Mouse (Mus musculus): ENCODE measurements around the gene Rgl2. TPM values are rescaled to one million over a fixed set of nuclear protein-coding genes. Genes with fewer than 3 reads are reported as not detected.
A peak's percentile ranks its signal among the peaks of the same experiment; 100 is the strongest.

Gene Rgl2
- polyA plus RNA-seq, 1 experiment from 2014 or later = 69.9 TPM

- WGBS = 2% methylated on average over 33 of the region's 33 CpGs
- H3K4me3 ChIP-seq = peak overlapping the region; percentile 91
- H3K27ac ChIP-seq (replicated peaks) = peak overlapping the region; percentile 86
- peaks cover 44% of the 10 kb centered on the region for H3K36me3 ChIP-seq
- no peaks in the 10 kb centered on the region for H3K9me3 ChIP-seq
- peaks cover 58% of the 10 kb centered on the region for H3K4me1 ChIP-seq
- H3K9ac ChIP-seq (replicated peaks) = peak overlapping the region; percentile 99
- peak overlapping the region; percentile 96 for H3K4me2 ChIP-seq (replicated peaks)
- ATAC-seq (ENCODE audit: low FRiP score, low read depth) = no peak; the same call in 1 of the 2 replicates
- no peaks in the 10 kb centered on the region for H3K27me3 ChIP-seq
Observed at GRCm38 (mm10) chr17:33954646-33955554, 25.6 kb downstream of the Rgl2 start.

- H3K4me3 ChIP-seq = peak within 1 kb of the TSS; percentile 91
- H3K36me3 ChIP-seq = peaks cover 50% of the 10 kb centered on the region
- H3K4me2 ChIP-seq (replicated peaks) = peak within 1 kb of the TSS; percentile 96
- H3K9ac ChIP-seq (replicated peaks) = peak within 1 kb of the TSS; percentile 99
- no peaks in the 10 kb centered on the region for H3K9me3 ChIP-seq
- H3K27ac ChIP-seq (replicated peaks) = peak within 1 kb of the TSS; percentile 90
- WGBS = under 1% methylated on average over 50 of the region's 50 CpGs
- no peaks in the 10 kb centered on the region for H3K27me3 ChIP-seq
- H3K4me1 ChIP-seq = peaks cover 50% of the 10 kb centered on the region
- peak; percentile 81 for ATAC-seq (ENCODE audit: low FRiP score, low read depth)
Observed at GRCm38 (mm10) chr17:33955555-33956214, 26.3 kb downstream of the Rgl2 start, which contains the start of the genes Vps52 and Rps18. Gene Vps52, plus strand, starts transcription at chr17:33955812. Gene Rps18, minus strand, starts transcription at chr17:33956001.

GRCm38 (mm10) chr17:33956336-33956735 lies 27.0 kb downstream of the Rgl2 start:
- Histone ChIP-seq H3K9me3 (no peaks in the 10 kb centered on the region), H3K4me1 (peaks cover 44% of the 10 kb centered on the region), H3K27ac (replicated peaks) (peak overlapping the region; percentile 90), H3K4me3 (peak overlapping the region; percentile 91), H3K4me2 (replicated peaks) (peak overlapping the region; percentile 68), H3K9ac (replicated peaks) (peak overlapping the region; percentile 68), H3K36me3 (peaks cover 57% of the 10 kb centered on the region), H3K27me3 (no peaks in the 10 kb centered on the region)
- 7% methylated on average over 10 of the region's 10 CpGs for WGBS
- 0 out of 2 replicates have a peak, but pooled peaks have one; percentile 5 for ATAC-seq (ENCODE audit: low FRiP score, low read depth)

- peaks cover 61% of the 10 kb centered on the region for H3K36me3 ChIP-seq
- H3K4me3 ChIP-seq = no peak overlapping the region
- H3K4me1 ChIP-seq = peaks cover 32% of the 10 kb centered on the region
- no peaks in the 10 kb centered on the region for H3K27me3 ChIP-seq
- H3K4me2 ChIP-seq (replicated peaks) = no peak overlapping the region
- H3K27ac ChIP-seq (replicated peaks) = no peak overlapping the region
- WGBS = 80% methylated on average over 6 of the region's 6 CpGs
- no peak for ATAC-seq (ENCODE audit: low FRiP score, low read depth)
- H3K9ac ChIP-seq (replicated peaks) = peak overlapping the region; percentile 34; the same call in 1 of the 2 replicates
- H3K9me3 ChIP-seq = no peaks in the 10 kb centered on the region
Observed at GRCm38 (mm10) chr17:33957493-33957892, 28.1 kb downstream of the Rgl2 start.

- no peaks in the 10 kb centered on the region for H3K9me3 ChIP-seq
- peaks cover 61% of the 10 kb centered on the region for H3K36me3 ChIP-seq
- no peak for ATAC-seq (ENCODE audit: low FRiP score, low read depth)
Observed at GRCm38 (mm10) chr17:33958451-33958850, 29.1 kb downstream of the Rgl2 start.

GRCm38 (mm10) chr17:33959135-33959534 lies 29.8 kb downstream of the Rgl2 start:
- peaks cover 63% of the 10 kb centered on the region for H3K36me3 ChIP-seq
- WGBS = 96% methylated on average over 13 of the region's 13 CpGs

More at GRCm38 (mm10) chr17:33958451-33958850, 29.1 kb downstream of the Rgl2 start:
- Histone ChIP-seq H3K4me2 (replicated peaks) (no peak overlapping the region), H3K4me3 (no peak overlapping the region), H3K27me3 (no peaks in the 10 kb centered on the region), H3K4me1 (peaks cover 23% of the 10 kb centered on the region), H3K9ac (replicated peaks) (no peak overlapping the region), H3K27ac (replicated peaks) (no peak overlapping the region)
- 97% methylated on average over 11 of the region's 11 CpGs for whole genome bisulfite sequencing

GRCm38 (mm10) chr17:33959948-33960347 lies 30.6 kb downstream of the Rgl2 start:
- peaks cover 66% of the 10 kb centered on the region for H3K36me3 ChIP-seq
- no peak overlapping the region for H3K4me2 ChIP-seq (replicated peaks)
- no peak overlapping the region for H3K9ac ChIP-seq (replicated peaks)
- no peaks in the 10 kb centered on the region for H3K9me3 ChIP-seq
- H3K4me3 ChIP-seq = no peak overlapping the region
- ATAC-seq (ENCODE audit: low FRiP score, low read depth) = no peak
- no peaks in the 10 kb centered on the region for H3K27me3 ChIP-seq
- WGBS = 94% methylated on average over 15 of the region's 15 CpGs
- H3K4me1 ChIP-seq = peaks cover 9% of the 10 kb centered on the region
- H3K27ac ChIP-seq (replicated peaks) = no peak overlapping the region

More at GRCm38 (mm10) chr17:33959135-33959534, 29.8 kb downstream of the Rgl2 start:
- Histone ChIP-seq H3K9me3 (no peaks in the 10 kb centered on the region), H3K4me2 (replicated peaks) (no peak overlapping the region), H3K4me3 (no peak overlapping the region), H3K27me3 (no peaks in the 10 kb centered on the region), H3K27ac (replicated peaks) (no peak overlapping the region), H3K4me1 (peaks cover 16% of the 10 kb centered on the region), H3K9ac (replicated peaks) (no peak overlapping the region)
- no peak for ATAC-seq (ENCODE audit: low FRiP score, low read depth)

- Histone ChIP-seq H3K4me2 (replicated peaks) (no peak overlapping the region), H3K36me3 (peaks cover 85% of the 10 kb centered on the region), H3K27me3 (no peaks in the 10 kb centered on the region), H3K4me1 (no peaks in the 10 kb centered on the region), H3K27ac (replicated peaks) (no peak overlapping the region), H3K9me3 (no peaks in the 10 kb centered on the region), H3K4me3 (no peak overlapping the region), H3K9ac (replicated peaks) (no peak overlapping the region)
- no peak for ATAC-seq (ENCODE audit: low FRiP score, low read depth)
- WGBS = 95% methylated on average over 7 of the region's 7 CpGs
Observed at GRCm38 (mm10) chr17:33962876-33963275, 33.5 kb downstream of the Rgl2 start.

GRCm38 (mm10) chr17:33965082-33965845 lies 35.9 kb downstream of the Rgl2 start:
- ATAC-seq (ENCODE audit: low FRiP score, low read depth) = no peak
- Histone ChIP-seq H3K4me1 (no peaks in the 10 kb centered on the region), H3K9me3 (no peaks in the 10 kb centered on the region), H3K27me3 (no peaks in the 10 kb centered on the region), H3K9ac (replicated peaks) (no peak overlapping the region), H3K4me2 (replicated peaks) (no peak overlapping the region), H3K27ac (replicated peaks) (no peak overlapping the region), H3K36me3 (peaks cover 62% of the 10 kb centered on the region), H3K4me3 (no peak overlapping the region)
- WGBS = 92% methylated on average over 15 of the region's 17 CpGs

- no peak overlapping the region for H3K4me2 ChIP-seq (replicated peaks)
- H3K27me3 ChIP-seq = no peaks in the 10 kb centered on the region
- H3K36me3 ChIP-seq = peaks cover 55% of the 10 kb centered on the region
- no peak for ATAC-seq (ENCODE audit: low FRiP score, low read depth)
- H3K4me3 ChIP-seq = no peak overlapping the region
- H3K9me3 ChIP-seq = no peaks in the 10 kb centered on the region
- H3K27ac ChIP-seq (replicated peaks) = no peak overlapping the region
- H3K4me1 ChIP-seq = no peaks in the 10 kb centered on the region
- WGBS = 88% methylated on average over 16 of the region's 16 CpGs
- H3K9ac ChIP-seq (replicated peaks) = no peak overlapping the region
Observed at GRCm38 (mm10) chr17:33965846-33966550, 36.7 kb downstream of the Rgl2 start.

- Histone ChIP-seq H3K9ac (replicated peaks) (no peak overlapping the region), H3K4me1 (no peaks in the 10 kb centered on the region), H3K9me3 (no peaks in the 10 kb centered on the region), H3K4me2 (replicated peaks) (no peak overlapping the region), H3K27ac (replicated peaks) (no peak overlapping the region), H3K27me3 (peaks cover 7% of the 10 kb centered on the region; the same call in 1 of the 2 replicates), H3K36me3 (peaks cover 30% of the 10 kb centered on the region), H3K4me3 (no peak overlapping the region)
- ATAC-seq (ENCODE audit: low FRiP score, low read depth) = peak; percentile 38; the same call in 1 of the 2 replicates
- 3% methylated on average over 9 of the region's 9 CpGs for WGBS
Observed at GRCm38 (mm10) chr17:33968489-33968888, 39.1 kb downstream of the Rgl2 start.
